Mouse (Mus musculus) c-Kit-positive CD71-negative TER-119-negative erythroid progenitor cells, embryonic 14.5 days (primary cell): Measurements from ENCODE around the gene U2af2.

Source experiments
- DNase-seq: peaks from one replicate; pipeline ENCODE4 v3.0.0-alpha.2; 2013; ENCODE audit warnings: low read depth

The U2af2 gene

DNA sequence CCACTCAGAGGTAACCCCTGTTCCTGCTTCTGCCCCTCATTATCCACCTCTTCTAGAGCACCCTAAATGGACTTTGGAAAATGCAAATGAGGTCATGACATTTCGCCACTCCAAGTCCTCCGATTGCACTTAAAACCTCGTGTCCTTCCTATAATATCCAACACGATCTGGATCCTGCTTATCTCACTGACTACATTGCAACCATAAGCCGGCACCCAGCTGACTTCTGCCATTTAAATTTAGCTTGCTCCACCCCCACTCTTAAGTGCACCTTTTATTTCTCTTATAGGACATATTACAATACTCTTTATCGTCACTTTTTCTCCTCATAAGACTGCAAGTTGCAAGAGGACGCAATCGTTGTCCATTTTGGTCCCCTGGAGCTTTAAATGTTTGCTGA is 24.5 kb upstream of the U2af2 start:
- no peak for DNase-seq

DNA sequence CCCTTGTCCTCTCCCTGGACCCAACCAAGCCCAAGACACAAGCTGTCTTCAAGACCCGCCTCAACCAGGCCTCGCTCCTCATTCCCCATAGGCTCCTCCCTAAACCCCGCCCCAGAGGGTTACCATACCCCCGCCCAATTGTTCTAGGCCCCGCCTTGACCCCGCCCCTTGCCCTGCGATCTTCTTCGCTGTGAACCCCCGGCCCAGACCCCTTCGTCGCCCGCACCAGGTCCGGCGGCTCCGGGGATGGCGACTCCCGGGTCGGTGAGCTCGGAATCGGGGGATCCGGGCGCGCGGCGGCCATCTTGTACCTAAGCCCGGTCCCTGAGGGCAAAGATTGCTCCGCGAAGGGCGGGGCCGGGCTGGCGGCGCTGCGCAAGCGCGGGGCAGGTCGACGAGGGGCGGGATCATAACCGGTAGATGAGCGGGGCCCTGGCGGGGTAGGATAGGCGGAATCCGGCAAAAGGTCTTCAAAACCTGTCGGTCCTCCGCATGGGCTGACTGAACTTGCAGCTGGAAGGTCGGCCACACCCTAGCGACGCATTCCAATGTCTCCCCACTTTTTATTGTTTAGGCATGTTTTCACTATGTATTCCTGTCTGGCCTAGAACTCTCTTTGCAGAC is 23.7 kb upstream of the U2af2 start, which contains the start of gene Zfp784:
TSS of gene Zfp784 (minus strand) at position 338 of the 624 bp plus-strand sequence.
- DNase-seq = peak; percentile 80

DNA sequence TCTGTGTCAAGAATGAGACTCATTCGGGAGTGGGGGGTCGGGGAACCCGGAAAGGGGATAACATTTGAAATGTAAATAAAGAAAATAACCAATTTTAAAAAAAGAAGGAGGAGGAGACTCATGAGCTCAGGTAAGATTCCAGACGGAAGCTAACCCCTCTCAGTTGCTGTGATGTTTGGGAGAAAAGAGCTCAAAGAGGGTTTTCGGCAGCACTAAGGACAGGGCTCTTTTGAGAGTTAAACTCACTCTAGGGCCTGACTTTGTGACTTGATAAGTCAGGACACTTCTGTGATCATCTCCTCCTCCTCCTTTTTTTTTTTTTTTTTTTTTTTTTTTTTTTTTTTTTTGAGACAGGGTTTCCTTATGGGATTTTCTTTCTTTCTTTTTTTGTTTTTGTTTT is 23.0 kb upstream of the U2af2 start:
- no peak for DNase-seq

DNA sequence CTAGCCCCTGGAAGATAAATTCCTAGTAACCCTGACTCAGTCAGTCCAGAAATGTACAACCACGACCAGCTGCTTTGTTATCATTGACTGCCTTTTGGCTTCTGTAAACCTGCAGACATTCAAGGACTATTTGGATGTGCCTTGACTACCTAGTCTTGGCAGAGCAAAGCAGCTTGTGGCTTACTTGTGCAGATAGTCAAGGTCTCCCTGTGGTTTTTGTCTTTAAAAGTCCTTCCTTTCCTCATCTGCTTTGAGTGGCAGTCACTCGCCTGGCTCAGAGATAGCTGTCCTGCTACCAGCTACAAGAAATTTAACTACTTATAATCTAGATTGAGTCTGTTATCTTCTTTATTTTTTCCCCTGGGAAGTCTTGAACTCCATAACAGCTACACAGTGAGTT is 17.0 kb upstream of the U2af2 start:
- DNase-seq = no peak

DNA sequence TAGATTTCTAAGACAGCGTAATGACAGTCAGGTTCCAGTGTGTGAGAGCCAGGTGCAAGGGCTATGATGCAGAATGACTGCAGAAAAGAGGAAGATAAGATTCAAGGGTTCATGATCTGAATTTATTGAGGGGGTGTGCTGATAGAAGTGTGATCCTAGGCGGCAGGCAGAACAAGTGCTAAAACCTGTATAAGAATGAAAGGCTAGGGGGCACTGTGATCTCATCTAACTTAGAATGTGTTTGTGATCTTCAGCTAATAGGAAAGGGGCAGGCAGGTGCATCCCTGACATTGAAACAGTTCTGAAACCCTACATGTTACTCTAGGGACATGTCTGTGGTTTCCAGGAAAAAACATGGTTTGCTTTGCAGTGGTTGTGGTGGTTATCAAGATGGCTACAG is 15.8 kb upstream of the U2af2 start:
- DNase-seq = no peak

DNA sequence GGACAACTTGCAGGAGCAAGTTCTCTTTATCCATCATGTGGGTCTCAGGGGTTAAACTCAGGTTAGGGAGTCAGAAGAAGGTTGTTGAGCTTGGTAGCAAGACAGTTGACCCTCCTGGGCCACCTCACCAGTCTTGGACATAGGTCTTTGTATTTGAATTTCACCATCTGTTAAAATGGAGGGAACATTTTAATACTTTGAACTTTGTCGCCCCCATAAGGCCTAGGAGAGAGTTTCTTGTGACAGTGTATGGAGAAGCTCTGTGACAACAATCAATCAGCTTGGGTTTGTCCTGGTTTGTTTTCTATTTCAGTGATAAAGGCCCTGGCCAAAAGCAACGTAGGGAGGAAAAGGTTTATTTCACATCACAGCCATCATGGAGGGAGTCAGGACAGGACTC is 14.6 kb upstream of the U2af2 start:
- DNase-seq = no peak

DNA sequence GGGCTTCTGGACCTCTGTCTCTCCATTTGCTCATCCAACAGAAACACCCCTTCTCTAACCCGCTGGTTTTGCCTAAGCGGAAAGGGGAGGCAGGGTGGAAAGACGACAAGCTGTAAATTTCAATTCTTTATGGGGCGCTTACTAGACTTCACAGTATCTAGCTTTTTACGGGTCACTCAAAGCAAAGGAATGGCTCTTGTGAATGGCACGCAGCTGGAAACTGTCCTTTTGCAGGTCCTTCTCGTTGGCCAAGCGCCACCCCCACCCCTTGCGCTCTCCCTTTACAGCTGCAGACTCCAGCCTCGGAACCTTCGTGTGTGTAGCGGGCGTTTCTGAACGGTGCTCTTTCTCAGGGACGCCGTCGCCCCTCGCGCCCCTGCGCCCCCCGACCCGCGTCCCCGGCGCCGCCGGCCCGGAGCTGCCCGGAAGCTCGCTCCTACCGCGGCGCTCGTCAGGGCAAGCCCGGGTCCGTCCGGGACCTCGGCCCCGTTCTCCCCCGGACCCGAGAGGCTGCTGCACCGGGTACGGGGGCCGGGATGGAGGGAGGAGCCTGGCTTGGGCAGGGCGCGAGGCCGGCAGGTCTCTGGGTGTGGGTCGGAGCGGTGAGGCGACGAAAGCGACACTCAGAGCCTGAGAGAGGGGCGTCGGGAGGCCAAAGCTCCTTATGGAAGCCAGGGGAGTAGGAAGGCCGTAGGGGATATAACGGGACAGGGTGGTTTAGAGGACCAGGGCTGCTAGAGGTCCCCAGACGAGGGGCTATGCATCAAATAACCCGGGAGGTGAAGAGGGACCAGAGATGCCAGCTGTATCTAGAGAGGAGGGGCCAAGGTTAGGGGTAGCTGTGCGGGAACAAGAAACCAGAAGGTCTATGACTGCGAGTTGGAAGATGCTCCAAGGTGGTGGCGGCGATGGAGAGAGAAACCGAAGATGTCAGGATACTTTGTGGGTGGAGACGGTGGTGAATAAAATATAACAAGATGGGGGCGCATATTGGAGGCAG is 10.4 kb upstream of the U2af2 start, which contains the start of gene Zfp580:
TSS of gene Zfp580 (plus strand) at position 346 of the 1,000 bp plus-strand sequence.
- DNase-seq = no peak

DNA sequence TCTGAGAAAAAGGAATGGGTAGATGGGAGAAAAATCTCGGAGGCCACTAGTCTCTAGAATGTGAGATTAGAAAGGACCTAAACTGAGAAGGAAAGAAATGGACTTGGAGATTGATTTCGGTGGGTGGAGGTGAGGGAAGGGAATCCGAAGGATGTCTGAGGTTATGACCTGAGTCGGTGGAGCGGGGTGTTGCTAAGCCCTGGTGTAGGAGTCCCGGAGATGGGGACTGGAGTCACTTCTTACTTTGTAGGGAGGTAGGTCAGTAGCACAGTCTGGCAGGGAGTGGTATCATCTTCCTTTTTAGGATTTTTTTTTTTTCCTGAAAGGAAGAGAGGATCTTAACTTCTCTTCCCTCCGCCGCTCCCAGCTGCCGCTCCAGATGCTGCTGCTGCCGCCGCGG is 9.5 kb upstream of the U2af2 start:
- DNase-seq = no peak

DNA sequence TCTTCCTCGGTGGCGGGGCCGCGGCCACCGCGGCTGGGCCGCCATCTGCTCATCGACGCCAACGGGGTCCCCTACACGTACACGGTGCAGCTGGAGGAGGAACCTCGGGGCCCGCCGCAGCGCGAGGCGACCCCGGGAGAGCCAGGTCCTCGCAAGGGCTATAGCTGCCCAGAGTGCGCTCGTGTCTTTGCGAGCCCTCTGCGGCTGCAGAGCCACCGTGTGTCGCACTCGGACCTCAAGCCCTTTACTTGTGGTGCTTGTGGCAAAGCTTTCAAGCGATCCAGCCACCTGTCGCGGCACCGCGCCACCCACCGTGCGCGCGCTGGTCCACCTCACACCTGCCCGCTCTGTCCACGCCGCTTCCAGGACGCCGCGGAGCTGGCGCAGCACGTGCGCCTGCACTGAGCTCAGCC is 9.0 kb upstream of the U2af2 start:
- no peak for DNase-seq

DNA sequence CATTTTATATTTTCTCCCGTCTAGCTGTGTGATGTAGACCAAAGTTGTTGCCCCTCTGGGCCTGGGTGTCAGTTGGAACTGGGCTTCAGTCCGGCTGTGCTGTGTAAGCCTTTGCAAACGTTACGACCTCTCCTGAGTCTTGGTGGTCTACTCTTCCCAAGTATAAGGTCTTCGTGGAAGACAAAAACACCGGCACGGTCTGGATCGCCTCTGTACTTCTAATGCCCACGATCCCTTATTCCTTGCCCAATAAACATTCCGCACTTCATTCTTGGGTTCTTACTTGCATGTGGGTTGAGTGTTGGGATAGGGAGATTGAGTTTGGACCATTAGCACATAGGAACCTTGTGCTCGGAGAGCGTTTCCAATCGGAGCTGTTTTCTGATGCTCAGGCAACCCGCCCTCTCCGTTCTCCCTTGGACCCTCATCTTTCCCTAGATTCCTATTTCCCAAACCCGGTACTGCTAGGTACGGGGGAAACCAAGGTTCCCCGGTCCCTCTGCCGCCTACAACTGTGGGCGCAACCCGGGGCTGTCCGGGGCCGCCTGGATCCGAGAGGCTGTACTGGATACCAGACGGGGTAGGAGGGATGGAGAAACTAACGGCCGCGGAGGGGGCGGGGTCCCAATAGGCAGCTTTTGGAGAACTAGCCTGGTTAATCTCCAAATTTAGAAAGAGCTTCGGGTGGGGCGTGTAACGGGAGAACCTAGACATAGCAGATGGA is 8.3 kb upstream of the U2af2 start:
- DNase-seq = no peak

DNA sequence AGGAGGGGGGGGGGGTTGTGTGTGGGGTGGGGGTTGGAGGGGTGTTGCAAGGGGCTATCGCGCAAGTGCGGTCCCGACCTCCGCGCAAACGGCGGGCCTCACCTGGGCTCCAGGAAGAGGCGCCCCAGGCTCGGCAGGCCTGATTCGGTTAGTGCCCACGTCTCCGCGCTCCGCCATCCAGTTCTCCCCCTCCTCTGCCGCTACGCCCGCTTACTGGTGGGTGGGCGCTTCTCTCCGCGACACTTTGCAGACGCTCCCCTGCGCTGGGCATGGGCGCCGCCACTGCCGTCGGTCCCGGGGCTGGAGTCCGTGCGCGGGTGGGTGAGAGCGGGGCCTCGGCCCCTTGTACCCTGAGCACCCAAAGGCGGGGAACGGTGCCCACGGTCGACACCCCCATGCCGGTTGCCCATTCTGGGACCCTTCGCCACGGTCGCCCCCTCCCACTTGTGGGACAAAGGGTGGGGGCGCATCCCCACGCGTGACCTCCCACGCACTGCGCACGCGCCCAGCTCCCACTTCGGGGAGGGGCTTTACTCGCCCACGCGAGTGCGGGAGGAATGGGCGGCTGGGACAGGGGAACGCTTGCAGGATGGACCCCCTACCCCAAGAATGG is 5.2 kb upstream of the U2af2 start:
- no peak for DNase-seq

DNA sequence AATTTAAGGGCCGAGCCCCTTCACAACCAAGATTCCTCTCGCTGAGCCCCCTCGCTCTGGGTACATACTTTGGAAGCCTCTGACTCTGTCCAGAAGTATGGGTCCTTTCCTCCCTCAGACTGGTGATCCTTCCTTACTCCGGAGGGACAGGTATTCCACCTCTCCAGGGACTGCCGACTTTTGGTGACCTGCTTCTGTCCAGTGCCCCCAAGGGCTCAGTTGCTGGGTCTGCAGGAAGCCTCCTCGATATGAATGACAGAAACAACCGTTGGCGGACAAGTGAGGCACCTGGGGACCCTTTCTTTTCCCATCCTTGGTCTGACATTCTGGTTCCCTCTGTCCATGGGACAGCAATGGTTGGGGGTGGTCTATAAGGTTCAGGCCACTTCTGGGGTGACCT is 4.6 kb upstream of the U2af2 start:
- DNase-seq = no peak

DNA sequence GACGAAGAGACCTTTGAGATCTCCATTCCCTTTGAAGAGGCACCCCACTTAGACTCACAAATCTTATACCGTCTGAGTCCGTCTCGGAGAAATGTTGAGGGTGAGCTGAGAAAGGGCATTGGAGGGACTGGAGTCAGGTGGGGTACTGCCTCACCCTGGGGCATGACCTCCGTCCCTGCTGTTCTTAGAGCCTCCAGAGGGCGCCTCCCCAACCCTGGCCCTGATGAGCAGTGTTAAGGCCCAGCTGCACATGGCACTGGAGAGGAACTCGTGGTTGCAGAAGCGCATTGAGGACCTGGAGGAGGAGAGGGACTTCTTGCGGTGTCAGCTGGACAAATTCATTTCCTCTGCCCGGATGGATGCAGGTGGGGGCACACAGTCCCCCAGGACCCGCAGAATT is 4.1 kb upstream of the U2af2 start:
- DNase-seq = no peak

DNA sequence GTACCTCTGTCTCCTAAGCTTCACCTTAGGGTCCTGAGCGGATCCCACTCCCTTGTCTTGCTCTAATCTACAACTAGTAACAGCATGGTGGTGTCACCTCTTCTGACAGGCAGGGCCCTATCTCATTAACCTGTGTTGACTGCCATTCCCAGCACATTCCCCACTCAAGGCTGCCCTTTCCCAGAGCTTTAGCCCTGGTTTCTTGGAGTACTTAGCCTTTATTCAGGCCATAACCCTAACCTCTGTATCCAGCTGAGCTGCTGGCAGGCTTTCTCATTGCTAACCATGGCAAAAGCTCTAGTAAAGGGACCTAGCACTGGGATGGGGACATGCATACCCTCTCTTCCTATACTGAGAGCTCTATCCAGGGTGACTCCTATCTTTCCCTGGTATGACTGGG is 3.3 kb upstream of the U2af2 start:
- no peak for DNase-seq

DNA sequence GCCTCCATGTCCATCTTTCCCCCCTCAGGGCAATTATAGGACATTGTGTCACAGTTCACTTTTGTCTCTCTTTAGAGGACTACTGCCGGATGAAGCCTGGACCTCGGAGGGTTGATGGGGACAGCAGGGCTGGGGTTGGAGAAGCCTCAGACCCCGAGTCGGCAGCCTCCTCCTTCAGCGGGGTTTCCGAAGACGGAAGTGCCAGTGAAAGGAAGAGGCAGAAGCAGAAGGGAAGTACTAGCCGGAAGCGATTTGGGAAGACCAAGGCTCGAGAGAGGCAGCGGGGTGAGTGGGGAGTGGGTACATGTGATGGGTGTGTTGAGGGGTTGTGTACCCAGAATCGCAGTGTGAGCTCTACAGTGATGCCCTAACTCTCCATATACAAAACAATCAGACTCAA is 2.5 kb upstream of the U2af2 start:
- no peak for DNase-seq

DNA sequence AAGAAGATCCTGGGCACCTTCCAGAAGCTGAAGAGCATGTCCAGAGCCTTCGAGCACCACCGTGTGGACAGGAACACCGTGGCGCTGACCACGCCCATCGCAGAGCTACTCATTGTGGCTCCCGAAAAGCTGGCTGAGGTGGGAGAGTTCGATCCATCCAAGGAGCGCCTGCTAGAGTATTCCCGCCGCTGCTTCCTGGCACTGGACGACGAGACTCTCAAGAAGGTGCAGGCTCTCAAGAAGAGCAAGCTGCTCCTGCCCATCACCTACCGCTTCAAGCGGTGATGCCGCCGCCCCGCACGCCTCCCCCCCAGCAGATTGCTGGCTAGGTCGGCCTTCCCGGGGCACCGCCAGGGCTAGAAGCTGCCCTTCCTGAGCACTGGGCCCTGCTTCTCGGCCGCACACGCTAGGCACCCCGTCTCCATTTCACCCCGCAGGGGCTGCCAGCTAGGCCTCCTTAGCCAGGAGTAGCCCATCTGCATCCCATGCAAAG is 1.7 kb upstream of the U2af2 start:
- DNase-seq = peak; percentile 61

DNA sequence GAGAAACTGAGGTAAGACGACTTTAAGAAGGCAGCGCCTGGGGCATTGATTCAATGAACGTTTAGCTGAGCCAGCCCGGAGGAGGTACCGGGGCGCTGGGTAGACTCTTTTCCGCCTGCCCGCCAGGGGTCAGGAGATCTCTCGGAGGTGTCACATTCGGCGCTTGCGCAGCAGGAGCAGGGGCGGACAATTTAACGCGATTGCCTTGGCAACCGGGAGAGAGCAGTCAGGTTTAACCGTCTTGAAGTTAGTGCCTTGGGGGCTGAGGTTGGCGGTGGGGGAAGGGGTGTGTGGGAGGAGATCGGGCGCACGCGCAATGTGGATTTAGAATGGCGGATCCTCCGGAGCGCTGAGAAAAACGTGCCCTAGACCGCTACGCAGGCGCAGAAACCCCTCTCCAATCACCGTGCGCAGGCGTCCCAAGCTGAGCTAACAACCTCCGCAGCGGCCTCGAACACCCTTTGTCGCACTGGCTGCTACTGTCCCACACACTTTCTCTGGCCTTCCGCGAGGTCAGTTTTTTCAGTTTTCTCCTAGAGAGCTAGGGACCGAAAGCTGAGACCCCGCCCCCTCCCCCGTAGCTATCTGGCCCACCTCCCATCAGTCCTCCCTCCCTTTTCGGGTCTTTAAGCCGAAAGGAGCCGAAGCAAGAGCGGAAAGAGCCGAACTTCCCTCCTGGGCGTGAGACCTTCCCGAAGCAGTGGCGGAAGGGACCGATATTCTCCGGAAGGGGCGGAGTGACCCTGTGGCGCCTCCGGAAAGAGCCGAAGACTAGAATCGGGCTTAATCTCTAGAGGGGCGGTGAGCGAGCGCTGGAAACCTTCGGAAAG is 784 bp upstream of the U2af2 start:
- DNase-seq = peak; percentile 95

DNA sequence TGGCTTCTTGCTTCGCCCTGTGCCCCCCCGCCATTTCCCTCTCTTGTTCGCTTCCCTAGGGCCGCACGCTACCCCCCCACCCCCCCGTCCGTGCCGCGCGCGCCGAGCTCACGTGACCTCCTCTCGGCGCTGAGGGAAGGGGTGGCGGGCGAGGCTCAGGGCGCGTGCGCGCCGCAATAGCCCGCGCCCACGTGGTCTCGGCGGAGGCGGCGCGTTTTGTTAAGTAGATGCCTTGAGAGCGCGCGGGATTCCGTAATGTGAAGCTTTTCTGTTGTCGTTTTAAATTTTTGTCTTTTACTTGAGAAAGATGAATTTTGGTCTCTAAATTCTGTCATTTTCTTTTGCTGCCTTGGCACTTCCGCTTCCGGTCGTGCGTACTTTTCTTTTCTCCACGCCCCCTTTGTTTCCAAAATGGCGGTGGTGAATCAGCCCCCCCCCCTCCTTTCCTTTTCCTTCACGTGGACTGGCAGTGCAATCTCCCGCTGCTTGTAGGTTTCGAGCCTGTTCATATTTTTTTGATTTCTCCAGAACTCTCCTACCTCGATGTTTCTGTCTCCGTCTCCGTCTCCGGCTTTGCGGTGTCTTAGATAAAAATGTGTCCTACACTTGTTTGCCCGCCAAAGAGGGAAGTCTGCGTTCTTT is 538 bp downstream of the U2af2 start:
- DNase-seq = peak; percentile 81

DNA sequence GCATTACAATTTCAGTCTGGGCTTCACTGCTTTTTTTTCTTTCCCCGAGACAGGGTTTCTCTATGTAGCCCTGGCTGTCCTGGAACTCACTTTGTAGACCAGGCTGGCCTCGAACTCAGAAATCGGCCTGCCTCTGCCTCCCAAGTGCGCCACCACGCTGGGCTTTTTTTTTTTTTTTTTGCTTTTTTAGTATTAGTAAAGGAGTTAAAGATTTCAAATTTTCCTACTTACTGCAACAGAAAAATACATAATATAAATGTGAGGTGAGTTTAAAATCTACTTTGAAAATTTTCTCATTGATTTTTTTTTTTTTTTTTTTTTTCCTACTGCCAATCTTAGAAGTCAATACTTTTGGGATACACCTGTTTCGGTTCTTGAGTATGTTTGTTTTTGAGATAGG is 2.9 kb downstream of the U2af2 start:
- no peak for DNase-seq

DNA sequence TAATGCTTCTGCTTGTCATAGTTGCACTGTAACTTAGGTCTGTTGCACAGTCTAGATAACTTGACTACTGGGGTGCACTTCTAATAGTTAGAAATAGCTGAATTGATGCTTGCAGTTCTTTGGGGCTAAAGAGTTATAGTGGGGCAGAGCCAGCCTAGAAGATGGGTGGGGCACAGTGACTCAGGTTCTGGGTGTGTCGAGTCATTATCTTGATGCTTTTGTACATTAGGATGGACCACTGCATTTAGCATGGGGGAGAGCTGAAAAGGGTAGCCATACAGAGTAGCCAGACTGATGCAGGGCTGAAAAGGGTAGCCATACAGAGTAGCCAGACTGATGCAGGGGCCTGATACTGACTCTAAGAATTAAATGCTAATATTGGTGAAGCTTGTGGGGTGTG is 11.6 kb downstream of the U2af2 start:
- no peak for DNase-seq

DNA sequence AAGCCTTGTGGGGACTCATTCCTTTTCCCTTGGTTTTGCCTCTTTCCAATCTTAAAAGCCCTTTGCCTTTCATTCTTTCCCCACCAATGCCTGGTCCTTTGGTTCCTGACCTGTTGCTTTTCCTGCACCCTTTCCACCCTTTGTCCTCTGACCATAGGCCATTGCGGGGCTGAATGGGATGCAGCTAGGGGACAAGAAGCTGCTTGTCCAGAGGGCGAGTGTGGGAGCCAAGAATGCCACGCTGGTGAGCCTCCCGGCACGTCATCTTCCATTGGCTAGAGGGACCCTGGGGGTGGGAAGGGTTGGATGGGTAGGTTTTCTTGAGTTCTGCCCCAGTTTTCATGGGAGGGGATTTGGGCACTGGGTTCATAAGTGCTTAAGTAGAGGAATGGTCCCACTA is 13.0 kb downstream of the U2af2 start:
- no peak for DNase-seq
